In the genomic region with DNA sequence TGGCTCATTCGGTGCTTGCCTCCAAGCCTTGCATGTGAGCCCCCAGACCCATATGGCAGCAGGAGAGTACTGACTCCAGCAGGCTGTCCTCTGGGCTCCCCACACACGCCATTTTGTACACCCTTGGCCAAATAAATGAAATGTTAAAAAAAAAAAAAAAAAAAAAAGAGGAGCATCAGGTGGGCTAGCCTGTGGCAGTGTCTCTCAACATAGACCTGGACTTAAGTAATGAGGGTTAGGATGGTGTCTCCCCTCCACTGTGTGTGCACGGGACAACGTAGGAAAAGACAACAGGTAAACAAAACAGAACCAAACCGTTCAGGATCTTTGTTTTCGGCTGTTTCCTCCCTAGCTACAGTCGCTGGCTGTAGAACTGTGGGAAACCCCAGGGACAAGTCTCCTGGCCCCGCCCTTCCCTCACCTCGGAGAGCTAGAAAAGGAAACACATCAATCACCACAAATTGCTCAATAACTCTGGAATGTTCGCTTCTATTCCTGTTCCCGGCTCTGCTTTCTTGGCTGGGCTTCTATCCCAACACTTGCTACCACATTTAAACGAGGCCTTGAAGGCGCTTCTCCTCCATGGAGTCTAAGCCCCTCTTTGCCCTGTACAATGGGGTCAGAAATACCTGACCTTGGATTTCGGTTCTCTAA, we compare ENCODE assay signal across 8 mouse cellular contexts. TPM values are rescaled to one million over a fixed set of nuclear protein-coding genes. Genes with fewer than 3 reads are reported as not detected.
DNase-seq lines count a peak whose midpoint lies in the region; ATAC-seq and TF ChIP-seq lines count a peak whose summit lies in the region.

No protein-coding gene starts in this region.

- H3K9me3 ChIP-seq in lung, embryonic 15.5 days = no peaks in the 10 kb centered on the region
- H3K9me3 ChIP-seq in stomach, postnatal 0 days (ENCODE audit: control insufficient read depth, low read length) = no peaks in the 10 kb centered on the region

- ATAC-seq in lung, embryonic 15.5 days (ENCODE audit: borderline replicate concordance, extremely low read depth, low FRiP score, low TSS enrichment) = peak; percentile 46
- ATAC-seq in stomach, postnatal 0 days (ENCODE audit: low FRiP score, low TSS enrichment) = peak; percentile 66

- TF ChIP-seq EP300 in stomach, postnatal 0 days (optimal IDR thresholded peaks at IDR 0.05) = peak; percentile 37

- no peak for TF ChIP-seq POLR2A in cerebellum, adult 2 months (IDR thresholded peaks at IDR 0.05; ENCODE audit: borderline replicate concordance, insufficient read depth, low read length)

- H3K4me2 ChIP-seq in lung, embryonic 15.5 days = peak overlapping the region; percentile 52
- peak overlapping the region; percentile 47 for H3K4me2 ChIP-seq in stomach, postnatal 0 days (replicated peaks; ENCODE audit: low read depth)

- 59% methylated on average over 14 of the region's 14 CpGs for WGBS in cerebellum, adult 2 months
- 27% methylated on average over 14 of the region's 14 CpGs for WGBS in lung, embryonic 15.5 days
- 21% methylated on average over 14 of the region's 14 CpGs for WGBS in stomach, postnatal 0 days

- TF ChIP-seq CTCF in cerebellum, adult 2 months (IDR thresholded peaks at IDR 0.05; ENCODE audit: borderline replicate concordance, insufficient read depth, low read depth, low read length) = no peak
- no peak for TF ChIP-seq CTCF in stomach, postnatal 0 days (IDR thresholded peaks at IDR 0.05; ENCODE audit: low read depth)

- H3K9ac ChIP-seq in lung, embryonic 15.5 days = peak overlapping the region; percentile 0; the same call in 1 of the 2 replicates
- H3K9ac ChIP-seq in stomach, postnatal 0 days (ENCODE audit: low read length) = peak overlapping the region; percentile 61

- peaks cover 9% of the 10 kb centered on the region for H3K4me1 ChIP-seq in cerebellum, adult 2 months (ENCODE audit: control insufficient read depth, insufficient read depth, low read length)
- peaks cover 38% of the 10 kb centered on the region for H3K4me1 ChIP-seq in lung, embryonic 15.5 days
- H3K4me1 ChIP-seq in stomach, postnatal 0 days (replicated peaks; ENCODE audit: control insufficient read depth, insufficient read depth) = peaks cover 22% of the 10 kb centered on the region

- H3K27me3 ChIP-seq in cerebellum, adult 2 months (ENCODE audit: control insufficient read depth, insufficient read depth, low read length) = no peaks in the 10 kb centered on the region
- no peaks in the 10 kb centered on the region for H3K27me3 ChIP-seq in lung, embryonic 15.5 days
- H3K27me3 ChIP-seq in stomach, postnatal 0 days (ENCODE audit: control insufficient read depth, insufficient read depth, low read length) = no peaks in the 10 kb centered on the region

- no peak for DNase-seq in cerebellum, adult 2 months
- no peak for DNase-seq in cerebellum, adult 11 months
- peak; percentile 46 for DNase-seq in c-Kit-positive CD71-positive TER-119-positive erythroid progenitor cells, embryonic 14.5 days (ENCODE audit: low spot score)
- peak; percentile 99 for DNase-seq in heart, adult 11 months
- peak; percentile 84 for DNase-seq in kidney, adult 18-20 months
- peak; percentile 87 for DNase-seq in stomach, postnatal 0 days (ENCODE audit: low spot score)
- no peak for DNase-seq in right cerebral cortex, postnatal 10 days (ENCODE audit: low spot score in 2 of 2)

- peak overlapping the region; percentile 60 for H3K27ac ChIP-seq in cerebellum, adult 2 months (ENCODE audit: insufficient read depth, low read length)
- peak overlapping the region; percentile 96 for H3K27ac ChIP-seq in lung, embryonic 15.5 days
- peak overlapping the region; percentile 99 for H3K27ac ChIP-seq in stomach, postnatal 0 days (replicated peaks)

- H3K36me3 ChIP-seq in lung, embryonic 15.5 days = no peaks in the 10 kb centered on the region
- H3K36me3 ChIP-seq in stomach, postnatal 0 days (ENCODE audit: control insufficient read depth, insufficient read depth, low read length) = no peaks in the 10 kb centered on the region

- H3K4me3 ChIP-seq in cerebellum, adult 2 months (replicated peaks; ENCODE audit: insufficient read depth, low read depth, low read length) = peak overlapping the region; percentile 39
- peak overlapping the region; percentile 18 for H3K4me3 ChIP-seq in lung, embryonic 15.5 days
- H3K4me3 ChIP-seq in stomach, postnatal 0 days (ENCODE audit: low read depth, low read length) = no peak overlapping the region

RNA-seq across cellular contexts. Expression of a gene that starts 0.7 kb away (rescaled TPM):
- polyA plus RNA-seq in cerebellum, adult 2 months (2012; rRNA removed) = not detected in 2 replicates
- 1.1 and 1.3 TPM in 2 replicates for polyA plus RNA-seq in lung, embryonic 15.5 days (2015; fragmentation: Nextera tagmentation; extraction: Ambion mirVana)
- polyA plus RNA-seq in stomach, postnatal 0 days (2015; fragmentation: Nextera tagmentation; extraction: Ambion mirVana) = 0.18 and 0.46 TPM in 2 replicates

RNA-seq across cellular contexts. Expression of a gene that starts 17.8 kb away (rescaled TPM):
- polyA plus RNA-seq in cerebellum, adult 2 months (2012; rRNA removed) = 53.1 and 55.5 TPM in 2 replicates
- 38.3 and 39.8 TPM in 2 replicates for polyA plus RNA-seq in lung, embryonic 15.5 days (2015; fragmentation: Nextera tagmentation; extraction: Ambion mirVana)
- polyA plus RNA-seq in stomach, postnatal 0 days (2015; fragmentation: Nextera tagmentation; extraction: Ambion mirVana) = 16.1 and 20.1 TPM in 2 replicates

RNA-seq across cellular contexts. Expression of a gene that starts 18.4 kb away (rescaled TPM):
- 15.2 and 21.9 TPM in 2 replicates for polyA plus RNA-seq in cerebellum, adult 2 months (2012; rRNA removed)
- 129 and 141 TPM in 2 replicates for polyA plus RNA-seq in lung, embryonic 15.5 days (2015; fragmentation: Nextera tagmentation; extraction: Ambion mirVana)
- polyA plus RNA-seq in stomach, postnatal 0 days (2015; fragmentation: Nextera tagmentation; extraction: Ambion mirVana) = 273 and 276 TPM in 2 replicates

RNA-seq across cellular contexts. Expression of a gene that starts 20.3 kb away (rescaled TPM):
- polyA plus RNA-seq in cerebellum, adult 2 months (2012; rRNA removed) = 53.2 and 58.1 TPM in 2 replicates
- polyA plus RNA-seq in lung, embryonic 15.5 days (2015; fragmentation: Nextera tagmentation; extraction: Ambion mirVana) = 1.8 and 2.2 TPM in 2 replicates
- 1.3 TPM in 2 replicates for polyA plus RNA-seq in stomach, postnatal 0 days (2015; fragmentation: Nextera tagmentation; extraction: Ambion mirVana)

RNA-seq across cellular contexts. Expression of a gene that starts 24.8 kb away (rescaled TPM):
- 23.9 and 24.7 TPM in 2 replicates for polyA plus RNA-seq in cerebellum, adult 2 months (2012; rRNA removed)
- polyA plus RNA-seq in lung, embryonic 15.5 days (2015; fragmentation: Nextera tagmentation; extraction: Ambion mirVana) = 6.9 and 7.9 TPM in 2 replicates
- polyA plus RNA-seq in stomach, postnatal 0 days (2015; fragmentation: Nextera tagmentation; extraction: Ambion mirVana) = 3.7 and 3.8 TPM in 2 replicates

Comparison
In these comparisons a context has a peak if more than half of its experiments do, and no peak if none do; other contexts are left out.
1. DNase-seq: peak in c-Kit-positive CD71-positive TER-119-positive erythroid progenitor cells, embryonic 14.5 days (single experiment), heart, adult 11 months (single experiment), kidney, adult 18-20 months (single experiment) and stomach, postnatal 0 days (single experiment); none in cerebellum, adult 2 months (0 of 2), cerebellum, adult 11 months (single experiment) and right cerebral cortex, postnatal 10 days (0 of 2).
2. Peak in every context shown above with its lines, with median percentiles within 50 percentile points of each other: H3K27ac ChIP-seq.